Mouse (Mus musculus) midbrain, embryonic 11.5 days (tissue): ENCODE data around the gene Xk. TPM values are rescaled to one million over a fixed set of nuclear protein-coding genes. Genes with fewer than 3 reads are reported as not detected.
"Not testable (repeated sequence)": the region's sequence is repeated elsewhere in the genome, so short reads cannot be mapped to it uniquely, and the experiment has no call there.

Source experiments
- ATAC-seq: fragments of 200-750 bp; cut with Nextera tagmentation; 2 replicates; pipeline ENCODE4 v1.8.0; 2017; ENCODE audit warnings: moderate TSS enrichment, moderate library complexity; ENCODE audit not compliant: low FRiP score
- DNase-seq: peaks from one replicate; pipeline ENCODE4 v3.0.0; 2015; ENCODE audit warnings: low spot score; ENCODE audit errors: missing footprints
- H3K27ac ChIP-seq: fragments of 300-500 bp; sonication (generic); 2 replicates; pipeline ENCODE4 v1.5.1; 2014; ENCODE audit warnings: low read depth, low read length
- H3K27me3 ChIP-seq: fragments of 300-500 bp; sonication (generic); 2 replicates; pipeline ENCODE4 v1.6.1; 2014; ENCODE audit warnings: mild to moderate bottlenecking, low read length, moderate library complexity, mixed read lengths; ENCODE audit not compliant: control insufficient read depth, insufficient read depth
- H3K36me3 ChIP-seq: fragments of 300-500 bp; sonication (generic); 2 replicates; pipeline ENCODE4 v1.6.1; 2014; ENCODE audit warnings: mild to moderate bottlenecking, low read length, moderate library complexity, mixed read lengths; ENCODE audit not compliant: control insufficient read depth, insufficient read depth
- H3K4me1 ChIP-seq: fragments of 300-500 bp; sonication (generic); 2 replicates; pipeline ENCODE4 v1.6.1; 2014; ENCODE audit warnings: low read length; ENCODE audit not compliant: control insufficient read depth, insufficient read depth
- H3K4me2 ChIP-seq: fragments of 300-500 bp; sonication (generic); 2 replicates; pipeline ENCODE4 v1.6.1; 2014; ENCODE audit warnings: mild to moderate bottlenecking, moderate library complexity
- H3K4me3 ChIP-seq: fragments of 300-500 bp; sonication (generic); 2 replicates; pipeline ENCODE4 v1.5.1; 2014; ENCODE audit warnings: low read depth, low read length
- H3K9ac ChIP-seq: fragments of 300-500 bp; sonication (generic); 2 replicates; pipeline ENCODE4 v1.6.1; 2014; ENCODE audit warnings: low read length
- H3K9me3 ChIP-seq: fragments of 300-500 bp; sonication (generic); 2 replicates; pipeline ENCODE4 v1.6.1; 2016; ENCODE audit warnings: low read length; ENCODE audit not compliant: control insufficient read depth
- WGBS: fragments of 180-500 bp; shearing (Covaris S2); extraction: QIAGEN DNeasy Blood & Tissue Kit; methylation state at CpG from one replicate; pipeline ENCODE4 v1.1.7; 2014; 5-methylcytosine and 5-hydroxymethylcytosine counted together
- polyA plus RNA-seq: library from polyadenylated mRNA; unstranded; fragments of >200 nt; fragmentation: Nextera tagmentation; extraction: Ambion mirVana; gene quantifications from 2 replicates; pipeline ENCODE4 v1.2.1, GENCODE M21; 2014

Xk gene
- polyA plus RNA-seq, 1 experiment from 2014 or later = 2.9 TPM

DNA sequence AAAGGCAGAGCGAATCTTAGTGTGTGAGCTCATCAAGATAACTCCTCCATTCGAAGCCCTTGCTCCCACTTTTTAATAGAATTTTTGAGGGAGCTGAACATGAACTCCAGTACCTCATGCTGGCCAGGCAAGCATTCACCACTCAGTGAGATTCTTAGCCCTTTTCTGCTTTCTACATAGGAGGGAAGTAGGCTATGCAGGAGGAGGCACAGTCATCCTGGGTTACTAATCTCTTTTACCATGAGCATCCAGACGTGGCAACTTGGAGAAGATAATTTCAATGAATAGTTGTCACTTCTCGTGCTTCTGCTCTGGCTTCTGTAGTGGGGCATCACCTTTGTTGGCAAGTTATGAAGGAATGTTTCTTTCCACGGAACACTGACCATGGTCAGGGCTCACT lies 15.8 kb upstream of the Xk start, which contains the start of gene Gm14862:
Gm14862 (minus strand) TSS at position 134 of the 400 bp plus-strand sequence.
- no peaks in the 10 kb centered on the region for H3K4me1 ChIP-seq
- 79% methylated on average over 5 of the region's 5 CpGs for WGBS
- ATAC-seq (no peak), DNase-seq (no peak)
- no peak within 1 kb of the TSS for H3K4me3 ChIP-seq
- H3K9me3 ChIP-seq = no peaks in the 10 kb centered on the region
- H3K27me3 ChIP-seq = no peaks in the 10 kb centered on the region
- H3K27ac ChIP-seq = no peak within 1 kb of the TSS
- no peaks in the 10 kb centered on the region for H3K36me3 ChIP-seq
- no peak within 1 kb of the TSS for H3K4me2 ChIP-seq
- H3K9ac ChIP-seq = no peak within 1 kb of the TSS

- DNase-seq = no peak
- no peaks in the 10 kb centered on the region for H3K4me1 ChIP-seq
- H3K9ac ChIP-seq = no peak overlapping the region
- no peak overlapping the region for H3K4me2 ChIP-seq
- H3K9me3 ChIP-seq = no peaks in the 10 kb centered on the region
- H3K4me3 ChIP-seq = no peak overlapping the region
- no peaks in the 10 kb centered on the region for H3K36me3 ChIP-seq
- 90% methylated on average over 7 of the region's 7 CpGs for WGBS
- H3K27me3 ChIP-seq = no peaks in the 10 kb centered on the region
- H3K27ac ChIP-seq = no peak overlapping the region
- no peak for ATAC-seq
These were observed 14.7 kb upstream of the Xk start for GRCm38 (mm10) chrX:9257831-9258230.

DNA sequence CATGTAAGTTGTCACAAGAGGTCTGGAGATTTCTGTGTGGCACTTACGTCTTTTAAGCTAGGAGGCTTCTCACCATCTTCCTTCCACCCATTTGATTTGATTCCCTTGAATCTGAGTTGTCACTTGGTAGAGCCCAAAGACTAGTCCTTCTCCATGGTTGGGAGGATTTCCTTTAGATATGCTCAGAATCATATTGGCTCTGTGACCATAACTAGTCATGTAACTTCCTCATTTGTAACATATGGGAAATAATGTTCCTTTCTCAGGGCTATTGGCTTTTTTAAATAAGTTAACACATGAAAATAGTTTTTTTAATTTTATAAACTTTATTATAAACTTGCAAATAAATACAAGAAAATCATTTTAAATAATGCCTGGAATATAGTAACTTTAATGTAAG lies 13.3 kb upstream of the Xk start:
- Histone ChIP-seq H3K4me3 (no peak overlapping the region), H3K27ac (no peak overlapping the region), H3K27me3 (no peaks in the 10 kb centered on the region), H3K4me1 (no peaks in the 10 kb centered on the region), H3K9ac (no peak overlapping the region), H3K4me2 (no peak overlapping the region), H3K36me3 (no peaks in the 10 kb centered on the region), H3K9me3 (no peaks in the 10 kb centered on the region)
- 80% methylated on average over 1 of the region's 1 CpGs for WGBS
- ATAC-seq = no peak
- DNase-seq = no peak

DNA sequence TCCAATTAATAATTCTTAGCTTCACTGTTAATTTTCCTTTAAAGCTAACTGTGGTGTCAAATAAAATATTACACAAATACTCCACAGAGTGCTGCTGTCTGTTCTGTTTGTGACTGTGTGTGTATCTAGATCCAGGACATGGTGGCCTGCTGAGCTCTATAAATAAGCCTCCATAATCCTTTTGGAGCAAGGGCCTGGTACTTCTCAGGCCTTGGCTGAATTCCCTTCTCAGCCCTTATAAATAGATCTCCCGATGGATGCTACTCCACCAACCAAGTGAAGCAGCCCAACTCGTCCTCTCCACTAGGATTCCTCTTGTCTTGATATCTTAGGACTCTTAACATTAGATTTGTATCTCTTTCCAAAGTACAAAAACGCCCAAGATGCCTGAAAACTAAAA lies 1.4 kb upstream of the Xk start:
- ATAC-seq (no peak), DNase-seq (no peak)
- Histone ChIP-seq H3K4me2 (no peak overlapping the region), H3K27ac (no peak overlapping the region), H3K36me3 (no peaks in the 10 kb centered on the region), H3K4me1 (no peaks in the 10 kb centered on the region), H3K9ac (no peak overlapping the region), H3K27me3 (no peaks in the 10 kb centered on the region), H3K9me3 (no peaks in the 10 kb centered on the region), H3K4me3 (no peak overlapping the region)
- 54% methylated on average over 3 of the region's 3 CpGs for WGBS

DNA sequence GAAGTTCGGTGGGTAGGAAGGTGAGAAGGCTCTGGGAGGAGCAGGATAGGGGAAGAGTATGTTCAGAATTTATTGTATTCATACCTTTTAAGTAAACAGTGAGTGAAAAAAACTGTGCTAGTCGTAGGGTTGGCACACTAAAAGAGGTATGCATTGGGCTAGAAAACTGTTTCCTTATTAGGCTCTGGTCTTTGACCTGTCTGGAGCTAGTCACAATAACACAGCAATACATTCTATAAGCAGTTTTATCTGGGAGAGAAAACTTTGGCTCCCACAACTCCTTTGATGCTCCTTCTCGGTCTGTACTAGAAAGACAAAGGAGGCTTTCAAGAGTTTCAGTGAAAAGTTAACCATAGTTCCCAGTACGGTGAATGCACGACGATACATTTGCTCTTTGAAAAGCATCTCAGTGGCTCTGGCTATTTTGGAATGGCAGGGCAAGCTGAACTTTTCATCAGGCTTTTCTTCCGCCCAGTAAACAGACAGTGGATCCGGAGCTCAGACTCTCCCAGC lies 553 bp upstream of the Xk start:
- Histone ChIP-seq H3K9me3 (no peaks in the 10 kb centered on the region), H3K4me3 (peak overlapping the region; percentile 53), H3K27me3 (no peaks in the 10 kb centered on the region), H3K4me1 (no peaks in the 10 kb centered on the region), H3K27ac (no peak overlapping the region), H3K9ac (peak overlapping the region; percentile 38), H3K4me2 (peak overlapping the region; percentile 49), H3K36me3 (no peaks in the 10 kb centered on the region)
- DNase-seq (peak; percentile 87), ATAC-seq (peak; percentile 30; the same call in 1 of the 2 replicates)
- WGBS = 26% methylated on average over 8 of the region's 8 CpGs

GRCm38 (mm10) chrX:9273377-9274002 lies 934 bp downstream of the Xk start:
- Histone ChIP-seq H3K36me3 (no peaks in the 10 kb centered on the region), H3K4me2 (peak overlapping the region; percentile 49), H3K4me1 (no peaks in the 10 kb centered on the region), H3K4me3 (peak overlapping the region; percentile 53; the same call in 1 of the 2 replicates), H3K9me3 (no peaks in the 10 kb centered on the region), H3K27me3 (no peaks in the 10 kb centered on the region), H3K9ac (peak overlapping the region; percentile 54; the same call in 1 of the 2 replicates), H3K27ac (no peak overlapping the region)
- 59% methylated on average over 12 of the region's 12 CpGs for WGBS
- no peak for ATAC-seq
- DNase-seq = peak; percentile 87

GRCm38 (mm10) chrX:9274321-9274720 lies 1.8 kb downstream of the Xk start:
- H3K4me1 ChIP-seq = no peaks in the 10 kb centered on the region
- no peak overlapping the region for H3K4me2 ChIP-seq
- no peaks in the 10 kb centered on the region for H3K9me3 ChIP-seq
- H3K9ac ChIP-seq = no peak overlapping the region
- no peak overlapping the region for H3K4me3 ChIP-seq
- H3K27ac ChIP-seq = no peak overlapping the region
- H3K27me3 ChIP-seq = no peaks in the 10 kb centered on the region
- WGBS = 84% methylated on average over 8 of the region's 8 CpGs
- no peak for ATAC-seq
- no peaks in the 10 kb centered on the region for H3K36me3 ChIP-seq
- DNase-seq = no peak

- not testable (repeated sequence) for H3K4me2 ChIP-seq, H3K27me3 ChIP-seq, H3K9ac ChIP-seq, DNase-seq, H3K4me1 ChIP-seq, ATAC-seq, H3K9me3 ChIP-seq, H3K4me3 ChIP-seq, H3K27ac ChIP-seq, H3K36me3 ChIP-seq
- no CpG with 5 or more reads among the region's 1 CpGs for WGBS
These were observed 10.9 kb downstream of the Xk start, which contains the start of gene H2al1m for GRCm38 (mm10) chrX:9283464-9283863. H2al1m (plus strand) TSS chrX:9283764.

- H3K27me3 ChIP-seq, DNase-seq, H3K4me3 ChIP-seq, H3K4me1 ChIP-seq, H3K36me3 ChIP-seq, H3K4me2 ChIP-seq, H3K27ac ChIP-seq, H3K9me3 ChIP-seq, ATAC-seq, H3K9ac ChIP-seq: not testable (repeated sequence)
- WGBS = 88% methylated on average over 3 of the region's 4 CpGs
These were observed 20.7 kb downstream of the Xk start for GRCm38 (mm10) chrX:9293140-9293829.
